In the genomic region with DNA sequence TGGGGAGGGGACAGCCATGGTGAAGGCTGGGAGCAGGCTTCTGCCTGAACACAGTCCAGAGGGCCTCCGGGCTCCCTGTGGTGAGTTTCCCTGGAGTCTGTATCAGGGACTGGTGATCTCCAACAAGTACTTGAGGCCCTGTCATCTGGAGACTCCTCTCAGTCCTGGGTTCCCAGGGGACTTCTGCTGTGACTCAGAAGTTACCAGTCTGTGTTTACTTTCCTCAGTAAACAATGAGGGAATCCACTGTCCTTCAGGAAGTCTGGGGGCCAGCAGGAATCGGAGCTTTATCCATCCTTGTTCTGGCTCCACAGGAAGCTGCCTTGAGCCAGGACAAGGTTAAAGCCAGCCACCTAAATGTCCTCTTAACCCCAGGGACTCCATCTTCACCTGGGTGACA, we compare ENCODE assay signal across 25 mouse cellular contexts. TPM values are rescaled to one million over a fixed set of nuclear protein-coding genes. Genes with fewer than 3 reads are reported as not detected.
DNase-seq lines count a peak whose midpoint lies in the region; ATAC-seq and TF ChIP-seq lines count a peak whose summit lies in the region.
"Had no signal": no experiment of that assay in that cellular context is flagged by ENCODE, and none has a peak within 500 bp of the region (broad histone marks: within the 10 kb centered on the region; RNA-seq: fewer than 3 reads in every experiment).

No protein-coding gene starts in this region.

- no peak overlapping the region for H3K4me3 ChIP-seq in intestine, embryonic 16.5 days (ENCODE audit: low read length)
- no peak overlapping the region for H3K4me3 ChIP-seq in intestine, postnatal 0 days (ENCODE audit: low read depth, low read length)
- H3K4me3 ChIP-seq in ES-Bruce4 (ENCODE audit: low read depth, low read length): no peak overlapping the region
- no peak overlapping the region for H3K4me3 ChIP-seq in small intestine, adult 2 months (ENCODE audit: low read depth, low read length)
- H3K4me3 ChIP-seq in forebrain, embryonic 10.5 days: no peak overlapping the region
- H3K4me3 ChIP-seq: heart, embryonic 10.5 days; heart, embryonic 15.5 days; left cerebral cortex, adult 2 months; limb, embryonic 12.5 days; megakaryocyte, embryonic 14.5 days; stomach, embryonic 15.5 days had no signal

- H3K9me3 ChIP-seq in intestine, embryonic 16.5 days (ENCODE audit: control insufficient read depth, low read length): no peaks in the 10 kb centered on the region
- H3K9me3 ChIP-seq in intestine, postnatal 0 days (ENCODE audit: control insufficient read depth): no peaks in the 10 kb centered on the region
- H3K9me3 ChIP-seq in ES-Bruce4 (replicated peaks; ENCODE audit: control insufficient read depth, insufficient read depth, low read length, poor library complexity, severe bottlenecking): 0 out of 2 replicates have a peak, but pooled peaks cover 1% of the 10 kb centered on the region
- H3K9me3 ChIP-seq in forebrain, embryonic 10.5 days: peaks cover 7% of the 10 kb centered on the region; the same call in 1 of the 2 replicates
- H3K9me3 ChIP-seq: heart, embryonic 10.5 days; heart, embryonic 15.5 days; stomach, embryonic 15.5 days had no signal

- H3K4me1 ChIP-seq in intestine, embryonic 16.5 days (ENCODE audit: control insufficient read depth, insufficient read depth, low read length): peaks cover 14% of the 10 kb centered on the region
- H3K4me1 ChIP-seq in intestine, postnatal 0 days (replicated peaks; ENCODE audit: control insufficient read depth, insufficient read depth, low read length): no peaks in the 10 kb centered on the region
- peaks cover 15% of the 10 kb centered on the region for H3K4me1 ChIP-seq in ES-Bruce4 (ENCODE audit: control insufficient read depth, insufficient read depth, low read length)
- no peaks in the 10 kb centered on the region for H3K4me1 ChIP-seq in small intestine, adult 2 months (ENCODE audit: control insufficient read depth, insufficient read depth, insufficient read length, low read length)
- H3K4me1 ChIP-seq in forebrain, embryonic 10.5 days: peaks cover 28% of the 10 kb centered on the region
- H3K4me1 ChIP-seq: megakaryocyte, embryonic 14.5 days had no signal

- H3K27me3 ChIP-seq in intestine, embryonic 16.5 days (replicated peaks; ENCODE audit: control insufficient read depth, insufficient read depth, low read length): no peaks in the 10 kb centered on the region; the same call in 1 of the 2 replicates
- H3K27me3 ChIP-seq in intestine, postnatal 0 days (replicated peaks; ENCODE audit: control insufficient read depth, insufficient read depth, low read length): peaks cover 8% of the 10 kb centered on the region; the same call in 1 of the 2 replicates
- H3K27me3 ChIP-seq in ES-Bruce4 (ENCODE audit: control insufficient read depth, insufficient read depth, low read length, poor library complexity, severe bottlenecking): no peaks in the 10 kb centered on the region
- peaks cover 8% of the 10 kb centered on the region for H3K27me3 ChIP-seq in small intestine, adult 2 months (ENCODE audit: control insufficient read depth, insufficient read depth, low read length)
- peaks cover 85% of the 10 kb centered on the region for H3K27me3 ChIP-seq in forebrain, embryonic 10.5 days (ENCODE audit: poor library complexity, severe bottlenecking)

- TF ChIP-seq CTCF in intestine, postnatal 0 days (IDR thresholded peaks at IDR 0.05; ENCODE audit: low read depth): no peak
- no peak for TF ChIP-seq CTCF in ES-Bruce4 (IDR thresholded peaks at IDR 0.05; ENCODE audit: low read depth, low read length)
- no peak for TF ChIP-seq CTCF in small intestine, adult 2 months (IDR thresholded peaks at IDR 0.05; ENCODE audit: extremely low read depth, insufficient read length, insufficient replicate concordance, low read depth, low read length)

- H3K27ac ChIP-seq in intestine, embryonic 16.5 days (ENCODE audit: low read length): 0 out of 2 replicates have a peak overlapping the region, but pooled peaks have one; percentile 10
- no peak overlapping the region for H3K27ac ChIP-seq in intestine, postnatal 0 days (ENCODE audit: low read depth, low read length)
- peak overlapping the region; percentile 95 for H3K27ac ChIP-seq in ES-Bruce4 (ENCODE audit: insufficient read depth, low read length)
- H3K27ac ChIP-seq in small intestine, adult 2 months (ENCODE audit: insufficient read depth, low read depth, low read length): peak overlapping the region; percentile 46; the same call in 1 of the 2 replicates
- no peak overlapping the region for H3K27ac ChIP-seq in forebrain, embryonic 10.5 days
- H3K27ac ChIP-seq: heart, embryonic 10.5 days; heart, embryonic 15.5 days; left cerebral cortex, adult 2 months; limb, embryonic 12.5 days; stomach, embryonic 15.5 days had no signal

- H3K9ac ChIP-seq in intestine, embryonic 16.5 days (ENCODE audit: low read depth, low read length): no peak overlapping the region
- H3K9ac ChIP-seq in intestine, postnatal 0 days (ENCODE audit: low read depth, low read length): no peak overlapping the region
- H3K9ac ChIP-seq in ES-Bruce4 (ENCODE audit: low read depth, poor library complexity, severe bottlenecking): peak overlapping the region; percentile 40
- H3K9ac ChIP-seq: heart, embryonic 15.5 days; limb, embryonic 12.5 days; stomach, embryonic 15.5 days had no signal

- no peak overlapping the region for H3K4me2 ChIP-seq in intestine, embryonic 16.5 days (ENCODE audit: low read depth, low read length)
- H3K4me2 ChIP-seq in intestine, postnatal 0 days (replicated peaks; ENCODE audit: low read depth): no peak overlapping the region
- H3K4me2 ChIP-seq: heart, embryonic 15.5 days; limb, embryonic 12.5 days; stomach, embryonic 15.5 days had no signal

- WGBS in intestine, embryonic 16.5 days: 47% methylated on average over 2 of the region's 2 CpGs
- WGBS in intestine, postnatal 0 days: 54% methylated on average over 2 of the region's 2 CpGs
- WGBS in small intestine, adult 2 months: 46% methylated on average over 2 of the region's 2 CpGs
- WGBS in forebrain, embryonic 10.5 days: 76% methylated on average over 2 of the region's 2 CpGs

- peak; percentile 68; the same call in 1 of the 2 replicates for ATAC-seq in intestine, embryonic 16.5 days
- no peak for ATAC-seq in intestine, postnatal 0 days
- ATAC-seq: forebrain, embryonic 14.5 days; hindbrain, embryonic 16.5 days had no signal

- peak; percentile 44 for DNase-seq in lung, postnatal 10 days
- DNase-seq in c-Kit-positive CD71-positive TER-119-positive erythroid progenitor cells, embryonic 14.5 days (ENCODE audit: low spot score): no peak
- DNase-seq in forebrain, embryonic 10.5 days (ENCODE audit: extremely low spot score, low spot score): no peak
- no peak for DNase-seq in embryo, embryonic 10 days (ENCODE audit: low spot score)
- DNase-seq: adrenal gland, adult 8-10 months; cerebellum, adult 8-10 months; cerebellum, postnatal 25 days; gastrocnemius, postnatal 14 days; kidney, adult 9 months; kidney, postnatal 10 days; layer of hippocampus, adult 9-11 months; midbrain, embryonic 14.5 days had no signal

- H3K36me3 ChIP-seq in intestine, embryonic 16.5 days (ENCODE audit: control insufficient read depth, insufficient read depth, low read length): no peaks in the 10 kb centered on the region
- no peaks in the 10 kb centered on the region for H3K36me3 ChIP-seq in intestine, postnatal 0 days (ENCODE audit: control insufficient read depth, insufficient read depth)
- no peaks in the 10 kb centered on the region for H3K36me3 ChIP-seq in ES-Bruce4 (ENCODE audit: control insufficient read depth, insufficient read depth, low read length, poor library complexity, severe bottlenecking)
- H3K36me3 ChIP-seq in small intestine, adult 2 months (ENCODE audit: control insufficient read depth, insufficient read depth, low read length): no peaks in the 10 kb centered on the region
- no peaks in the 10 kb centered on the region for H3K36me3 ChIP-seq in forebrain, embryonic 10.5 days (replicated peaks)
- H3K36me3 ChIP-seq: heart, embryonic 10.5 days; heart, embryonic 15.5 days; limb, embryonic 12.5 days; stomach, embryonic 15.5 days had no signal

- peak; percentile 84; the same call in 1 of the 2 replicates for TF ChIP-seq EP300 in ES-Bruce4 (IDR thresholded peaks at IDR 0.05; ENCODE audit: insufficient read depth, low read depth, low read length)

- TF ChIP-seq POLR2A in ES-Bruce4 (IDR thresholded peaks at IDR 0.05; ENCODE audit: insufficient read depth, low read length): no peak
- TF ChIP-seq POLR2A in small intestine, adult 2 months (IDR thresholded peaks at IDR 0.05; ENCODE audit: low read depth, low read length): no peak

RNA-seq across cellular contexts. Expression of a gene that starts 41.8 kb away (rescaled TPM):
- 1.8 and 1.9 TPM in 2 replicates for polyA plus RNA-seq in intestine, embryonic 16.5 days (2015; fragmentation: Nextera tagmentation; extraction: Ambion mirVana)
- 0.76 and 0.78 TPM in 2 replicates for polyA plus RNA-seq in intestine, postnatal 0 days (2015; fragmentation: Nextera tagmentation; extraction: Ambion mirVana)
- 58.9 and 60.4 TPM in 2 replicates for polyA plus RNA-seq in ES-Bruce4 (2011; ENCODE audit: insufficient read depth, insufficient read length, low read depth, missing spikeins)
- 0.56 and 1.2 TPM in 2 replicates for polyA plus RNA-seq in small intestine, adult 2 months (2012; rRNA removed)
- 12.2 TPM in 2 replicates for polyA plus RNA-seq in forebrain, embryonic 10.5 days (2016; fragmentation: Nextera tagmentation; extraction: Ambion mirVana)
- polyA plus RNA-seq: C2C12 had no signal

Comparison
In these comparisons a context has a peak if more than half of its experiments do, and no peak if none do; other contexts are left out.
1. H3K27ac ChIP-seq: peak in intestine, embryonic 16.5 days (single experiment), ES-Bruce4 (single experiment) and small intestine, adult 2 months (single experiment); none in intestine, postnatal 0 days (single experiment) and forebrain, embryonic 10.5 days (single experiment).